Mouse (Mus musculus): ENCODE data around the gene Zfp628. TPM values are rescaled to one million over a fixed set of nuclear protein-coding genes. Genes with fewer than 3 reads are reported as not detected.

Zfp628 gene
- polyA plus RNA-seq (2012; rRNA removed), result 40.2 and 51.2 TPM in 2 replicates

DNA sequence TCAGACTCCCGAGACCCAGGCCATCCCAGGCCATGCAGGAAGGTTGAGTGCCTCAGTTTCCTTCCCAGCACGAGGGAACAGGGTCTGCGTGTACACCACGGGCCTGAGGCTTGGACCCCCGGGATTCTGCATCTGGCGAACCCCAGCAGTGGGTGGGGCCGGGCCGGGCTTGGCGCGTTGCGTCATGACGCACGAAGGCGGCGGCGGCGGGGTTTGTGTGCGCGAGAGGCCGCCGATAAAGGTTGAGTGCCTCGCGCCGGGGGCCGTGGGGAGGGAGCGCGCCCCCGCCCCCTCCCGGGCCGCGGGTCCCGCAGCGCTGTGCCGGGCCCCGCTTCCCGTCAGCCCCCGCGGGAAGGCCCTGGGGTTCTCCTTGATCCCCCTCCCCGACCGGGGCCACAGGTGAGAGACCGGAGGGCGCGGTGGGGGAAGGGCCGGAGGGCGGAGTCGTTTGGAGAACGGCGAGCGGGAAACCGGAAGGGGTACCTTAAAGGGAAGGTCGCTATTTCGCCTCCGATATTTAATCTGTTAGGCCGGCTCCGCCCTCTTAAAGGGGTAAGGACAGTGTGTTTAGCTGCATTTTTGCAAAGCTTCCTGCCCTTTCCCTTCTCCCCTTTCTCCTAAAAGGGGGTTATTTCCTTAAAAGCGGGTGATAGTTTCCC is at the start of gene Zfp628:
Zfp628 (plus strand) TSS at position 211 of the 659 bp plus-strand sequence.
- DNase-seq, result peak; percentile 95
- under 1% methylated on average over 55 of the region's 56 CpGs for WGBS
- peak; percentile 88 for TF ChIP-seq POLR2A (IDR thresholded peaks at IDR 0.05; ENCODE audit: control insufficient read depth, extremely low read depth, insufficient read depth, low read length, poor library complexity)
- TF ChIP-seq CTCF (IDR thresholded peaks at IDR 0.05; ENCODE audit: borderline replicate concordance, control insufficient read depth, extremely low read depth, insufficient read depth, low read length, poor library complexity), result 0 out of 2 replicates have a peak, but pooled peaks have one; percentile 54
- peak within 1 kb of the TSS; percentile 86 for H3K27ac ChIP-seq (ENCODE audit: control insufficient read depth, insufficient read depth, low read length)
- H3K27me3 ChIP-seq (ENCODE audit: control insufficient read depth, insufficient read depth, low read length), result no peaks in the 10 kb centered on the region
- peaks cover 7% of the 10 kb centered on the region; the same call in 1 of the 2 replicates for H3K4me1 ChIP-seq (replicated peaks; ENCODE audit: control insufficient read depth, insufficient read depth, low read length)
- H3K36me3 ChIP-seq (ENCODE audit: control insufficient read depth, insufficient read depth, low read length), result peaks cover 13% of the 10 kb centered on the region
- peak within 1 kb of the TSS; percentile 55 for H3K4me3 ChIP-seq (ENCODE audit: control insufficient read depth, insufficient read depth, low read length)

- DNase-seq, result peak; percentile 97
- Histone ChIP-seq H3K27me3 (ENCODE audit: control insufficient read depth, insufficient read depth, low read length) (no peaks in the 10 kb centered on the region), H3K4me3 (ENCODE audit: control insufficient read depth, insufficient read depth, low read length) (peak overlapping the region; percentile 90), H3K27ac (ENCODE audit: control insufficient read depth, insufficient read depth, low read length) (peak overlapping the region; percentile 86), H3K36me3 (ENCODE audit: control insufficient read depth, insufficient read depth, low read length) (no peaks in the 10 kb centered on the region), H3K4me1 (replicated peaks; ENCODE audit: control insufficient read depth, insufficient read depth, low read length) (peaks cover 12% of the 10 kb centered on the region)
- TF ChIP-seq POLR2A (IDR thresholded peaks at IDR 0.05; ENCODE audit: control insufficient read depth, extremely low read depth, insufficient read depth, low read length, poor library complexity) (peak; percentile 88), CTCF (IDR thresholded peaks at IDR 0.05; ENCODE audit: borderline replicate concordance, control insufficient read depth, extremely low read depth, insufficient read depth, low read length, poor library complexity) (0 out of 2 replicates have a peak, but pooled peaks have one; percentile 39)
- WGBS, result 5% methylated on average over 40 of the region's 40 CpGs
Observed at GRCm38 (mm10) chr7:4865579-4866493, 49.2 kb upstream of the Zfp628 start.

- H3K27ac ChIP-seq (ENCODE audit: control insufficient read depth, insufficient read depth, low read length), result peak overlapping the region; percentile 86
- no peaks in the 10 kb centered on the region for H3K36me3 ChIP-seq (ENCODE audit: control insufficient read depth, insufficient read depth, low read length)
- WGBS, result 21% methylated on average over 10 of the region's 10 CpGs
- peaks cover 12% of the 10 kb centered on the region for H3K4me1 ChIP-seq (replicated peaks; ENCODE audit: control insufficient read depth, insufficient read depth, low read length)
- TF ChIP-seq CTCF (IDR thresholded peaks at IDR 0.05; ENCODE audit: borderline replicate concordance, control insufficient read depth, extremely low read depth, insufficient read depth, low read length, poor library complexity), result no peak
- H3K27me3 ChIP-seq (ENCODE audit: control insufficient read depth, insufficient read depth, low read length), result no peaks in the 10 kb centered on the region
- peak overlapping the region; percentile 90 for H3K4me3 ChIP-seq (ENCODE audit: control insufficient read depth, insufficient read depth, low read length)
- no peak for DNase-seq
Observed at GRCm38 (mm10) chr7:4866631-4867180, 48.3 kb upstream of the Zfp628 start.

- no peaks in the 10 kb centered on the region for H3K36me3 ChIP-seq (ENCODE audit: control insufficient read depth, insufficient read depth, low read length)
- WGBS, result 67% methylated on average over 6 of the region's 6 CpGs
- H3K4me1 ChIP-seq (replicated peaks; ENCODE audit: control insufficient read depth, insufficient read depth, low read length), result peaks cover 12% of the 10 kb centered on the region
- TF ChIP-seq POLR2A (IDR thresholded peaks at IDR 0.05; ENCODE audit: control insufficient read depth, extremely low read depth, insufficient read depth, low read length, poor library complexity) (no peak), CTCF (IDR thresholded peaks at IDR 0.05; ENCODE audit: borderline replicate concordance, control insufficient read depth, extremely low read depth, insufficient read depth, low read length, poor library complexity) (no peak)
- DNase-seq, result no peak
- no peak within 1 kb of the TSS for H3K4me3 ChIP-seq (ENCODE audit: control insufficient read depth, insufficient read depth, low read length)
- no peak within 1 kb of the TSS for H3K27ac ChIP-seq (ENCODE audit: control insufficient read depth, insufficient read depth, low read length)
- H3K27me3 ChIP-seq (ENCODE audit: control insufficient read depth, insufficient read depth, low read length), result no peaks in the 10 kb centered on the region
Observed at GRCm38 (mm10) chr7:4870133-4870532, 44.9 kb upstream of the Zfp628 start, which contains the start of gene Isoc2b. Gene Isoc2b (minus strand): TSS chr7:4870258.

- H3K27ac ChIP-seq (ENCODE audit: control insufficient read depth, insufficient read depth, low read length), result 0 out of 2 replicates have a peak within 1 kb of the TSS, but pooled peaks have one; percentile 7
- TF ChIP-seq CTCF (IDR thresholded peaks at IDR 0.05; ENCODE audit: borderline replicate concordance, control insufficient read depth, extremely low read depth, insufficient read depth, low read length, poor library complexity), result 0 out of 2 replicates have a peak, but pooled peaks have one; percentile 48
- TF ChIP-seq POLR2A (IDR thresholded peaks at IDR 0.05; ENCODE audit: control insufficient read depth, extremely low read depth, insufficient read depth, low read length, poor library complexity), result peak; percentile 64; the same call in 1 of the 2 replicates
- peak within 1 kb of the TSS; percentile 99 for H3K4me3 ChIP-seq (ENCODE audit: control insufficient read depth, insufficient read depth, low read length)
- H3K27me3 ChIP-seq (ENCODE audit: control insufficient read depth, insufficient read depth, low read length), result no peaks in the 10 kb centered on the region
- DNase-seq, result peak; percentile 87
- peaks cover 12% of the 10 kb centered on the region for H3K4me1 ChIP-seq (replicated peaks; ENCODE audit: control insufficient read depth, insufficient read depth, low read length)
- H3K36me3 ChIP-seq (ENCODE audit: control insufficient read depth, insufficient read depth, low read length), result no peaks in the 10 kb centered on the region
- under 1% methylated on average over 22 of the region's 22 CpGs for WGBS
Observed at GRCm38 (mm10) chr7:4876753-4877221, 38.2 kb upstream of the Zfp628 start, which contains the start of gene Isoc2a. Gene Isoc2a (plus strand): TSS chr7:4877153.

DNA sequence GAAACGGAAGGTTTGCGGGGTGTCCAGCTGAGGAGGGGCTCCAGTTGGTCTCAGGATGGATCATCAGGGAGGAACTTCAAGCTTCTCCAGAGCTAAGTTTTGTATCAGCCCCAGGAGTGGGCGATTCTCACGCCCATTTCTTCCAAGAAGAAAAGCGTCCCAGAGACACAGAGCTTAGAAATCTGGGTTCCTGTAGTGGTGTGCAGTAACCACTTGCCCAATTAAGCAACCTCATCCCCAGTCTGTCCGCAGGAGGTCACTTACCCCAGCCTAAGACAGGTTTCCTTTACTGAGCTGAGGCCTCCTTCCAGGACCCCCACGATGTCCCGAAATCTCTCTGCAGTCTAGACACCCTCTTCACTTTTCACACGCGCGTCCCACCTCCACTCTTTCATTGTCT is 37.8 kb upstream of the Zfp628 start:
- WGBS, result 4% methylated on average over 11 of the region's 11 CpGs
- Histone ChIP-seq H3K27me3 (ENCODE audit: control insufficient read depth, insufficient read depth, low read length) (no peaks in the 10 kb centered on the region), H3K4me3 (ENCODE audit: control insufficient read depth, insufficient read depth, low read length) (peak overlapping the region; percentile 99), H3K4me1 (replicated peaks; ENCODE audit: control insufficient read depth, insufficient read depth, low read length) (peaks cover 12% of the 10 kb centered on the region), H3K36me3 (ENCODE audit: control insufficient read depth, insufficient read depth, low read length) (no peaks in the 10 kb centered on the region), H3K27ac (ENCODE audit: control insufficient read depth, insufficient read depth, low read length) (0 out of 2 replicates have a peak overlapping the region, but pooled peaks have one; percentile 7)
- no peak; the same call in 1 of the 2 replicates for TF ChIP-seq POLR2A (IDR thresholded peaks at IDR 0.05; ENCODE audit: control insufficient read depth, extremely low read depth, insufficient read depth, low read length, poor library complexity)
- TF ChIP-seq CTCF (IDR thresholded peaks at IDR 0.05; ENCODE audit: borderline replicate concordance, control insufficient read depth, extremely low read depth, insufficient read depth, low read length, poor library complexity), result no peak
- no peak for DNase-seq
